In the genomic region with DNA sequence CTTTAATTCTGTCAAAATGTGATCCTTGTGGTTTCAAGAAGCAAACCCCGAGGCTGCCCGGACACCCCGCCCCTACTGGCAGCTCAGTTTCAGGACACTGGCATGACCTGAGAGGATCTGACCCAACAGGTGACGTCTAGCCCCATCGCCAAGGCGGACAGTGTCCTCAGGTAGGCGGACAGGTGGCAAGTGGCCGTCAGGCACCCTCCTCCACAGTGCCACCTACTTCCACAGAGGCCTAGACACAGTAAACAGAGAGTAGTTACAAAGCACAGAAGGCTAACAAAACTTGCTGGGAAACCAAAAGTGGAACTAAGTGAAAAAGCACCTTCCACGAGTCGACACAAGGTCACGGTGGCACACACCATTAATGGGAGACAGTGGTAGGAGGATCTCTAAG, we compare ENCODE assay signal across 16 mouse cellular contexts. TPM values are rescaled to one million over a fixed set of nuclear protein-coding genes. Genes with fewer than 3 reads are reported as not detected.
DNase-seq lines count a peak whose midpoint lies in the region; ATAC-seq and TF ChIP-seq lines count a peak whose summit lies in the region.
"Had no signal": no experiment of that assay in that cellular context is flagged by ENCODE, and none has a peak within 500 bp of the region (broad histone marks: within the 10 kb centered on the region; RNA-seq: fewer than 3 reads in every experiment).

No protein-coding gene starts in this region.

- no peak for DNase-seq in kidney, postnatal 0 days (ENCODE audit: low spot score)
- peak; percentile 26 to 49 for DNase-seq in natural killer cell, adult 2 months (ENCODE audit: low spot score in 2 of 2)
- no peak for DNase-seq in urinary bladder, postnatal 25 days (ENCODE audit: low spot score)
- DNase-seq in thymus, postnatal 25 days: no peak
- no peak for DNase-seq in left cerebral cortex, adult 8-10 months (ENCODE audit: low spot score in 2 of 2)
- DNase-seq: cerebellum, adult 9-10 months; gastrocnemius, postnatal 10 days; heart, postnatal 10 days; liver, embryonic 13.5 days had no signal

- no peaks in the 10 kb centered on the region for H3K9me3 ChIP-seq in kidney, postnatal 0 days (replicated peaks; ENCODE audit: low read length)
- H3K9me3 ChIP-seq in kidney, embryonic 14.5 days (ENCODE audit: control insufficient read depth, low read length): no peaks in the 10 kb centered on the region
- H3K9me3 ChIP-seq in intestine, embryonic 16.5 days (ENCODE audit: control insufficient read depth, low read length): no peaks in the 10 kb centered on the region
- H3K9me3 ChIP-seq: embryonic facial prominence, embryonic 13.5 days; forebrain, embryonic 13.5 days; liver, embryonic 13.5 days; midbrain, embryonic 15.5 days had no signal

- no peak overlapping the region for H3K9ac ChIP-seq in kidney, postnatal 0 days (ENCODE audit: low read depth, low read length)
- H3K9ac ChIP-seq in kidney, embryonic 14.5 days (ENCODE audit: low read depth, low read length): no peak overlapping the region
- peak overlapping the region; percentile 47 for H3K9ac ChIP-seq in intestine, embryonic 16.5 days (ENCODE audit: low read depth, low read length)
- H3K9ac ChIP-seq: embryonic facial prominence, embryonic 13.5 days; forebrain, embryonic 13.5 days; liver, embryonic 13.5 days; midbrain, embryonic 15.5 days had no signal

- WGBS in kidney, postnatal 0 days: 88% methylated on average over 11 of the region's 11 CpGs
- 93% methylated on average over 11 of the region's 11 CpGs for WGBS in kidney, embryonic 14.5 days
- WGBS in intestine, embryonic 16.5 days: 73% methylated on average over 11 of the region's 11 CpGs

- TF ChIP-seq CTCF in kidney, postnatal 0 days (IDR thresholded peaks at IDR 0.05; ENCODE audit: low read depth): no peak

- H3K36me3 ChIP-seq in kidney, postnatal 0 days (ENCODE audit: insufficient read depth, low read length): no peaks in the 10 kb centered on the region
- H3K36me3 ChIP-seq in kidney, embryonic 14.5 days (ENCODE audit: control insufficient read depth, insufficient read depth, low read length): no peaks in the 10 kb centered on the region
- no peaks in the 10 kb centered on the region for H3K36me3 ChIP-seq in intestine, embryonic 16.5 days (ENCODE audit: control insufficient read depth, insufficient read depth, low read length)
- H3K36me3 ChIP-seq: embryonic facial prominence, embryonic 13.5 days; liver, embryonic 13.5 days; midbrain, embryonic 15.5 days had no signal

- H3K4me1 ChIP-seq in kidney, postnatal 0 days (replicated peaks; ENCODE audit: insufficient read depth, low read length): peaks cover 11% of the 10 kb centered on the region
- H3K4me1 ChIP-seq in kidney, embryonic 14.5 days (ENCODE audit: control insufficient read depth, insufficient read depth, low read length): no peaks in the 10 kb centered on the region
- peaks cover 16% of the 10 kb centered on the region for H3K4me1 ChIP-seq in intestine, embryonic 16.5 days (ENCODE audit: control insufficient read depth, insufficient read depth, low read length)
- H3K4me1 ChIP-seq: liver, embryonic 13.5 days had no signal

- H3K27ac ChIP-seq in kidney, postnatal 0 days: no peak overlapping the region
- H3K27ac ChIP-seq in kidney, embryonic 14.5 days (ENCODE audit: low read depth, low read length): no peak overlapping the region
- H3K27ac ChIP-seq in intestine, embryonic 16.5 days (ENCODE audit: low read length): peak overlapping the region; percentile 76
- H3K27ac ChIP-seq: embryonic facial prominence, embryonic 13.5 days; forebrain, embryonic 13.5 days; left cerebral cortex, adult 2 months; liver, embryonic 13.5 days; midbrain, embryonic 15.5 days had no signal

- no peaks in the 10 kb centered on the region for H3K27me3 ChIP-seq in kidney, postnatal 0 days (ENCODE audit: insufficient read depth, low read length)
- peaks cover 7% of the 10 kb centered on the region for H3K27me3 ChIP-seq in kidney, embryonic 14.5 days (ENCODE audit: control insufficient read depth, insufficient read depth, low read length)
- H3K27me3 ChIP-seq in intestine, embryonic 16.5 days (replicated peaks; ENCODE audit: control insufficient read depth, insufficient read depth, low read length): no peaks in the 10 kb centered on the region; the same call in 1 of the 2 replicates

- no peak for ATAC-seq in kidney, postnatal 0 days (replicated peaks; ENCODE audit: low FRiP score, low read depth)
- no peak for ATAC-seq in kidney, embryonic 14.5 days (ENCODE audit: low FRiP score, low TSS enrichment)
- ATAC-seq in activated CD4-positive, CD25-positive, alpha-beta regulatory T cell, adult 4 months: peak; percentile 24
- no peak for ATAC-seq in intestine, embryonic 16.5 days
- ATAC-seq: forebrain, embryonic 13.5 days; midbrain, embryonic 15.5 days had no signal

- no peak overlapping the region for H3K4me3 ChIP-seq in kidney, postnatal 0 days (replicated peaks; ENCODE audit: low read depth, low read length)
- no peak overlapping the region for H3K4me3 ChIP-seq in kidney, embryonic 14.5 days (ENCODE audit: low read length)
- peak overlapping the region; percentile 52 for H3K4me3 ChIP-seq in intestine, embryonic 16.5 days (ENCODE audit: low read length)
- H3K4me3 ChIP-seq: embryonic facial prominence, embryonic 13.5 days; forebrain, embryonic 13.5 days; left cerebral cortex, adult 2 months; liver, embryonic 13.5 days; midbrain, embryonic 15.5 days had no signal

- H3K4me2 ChIP-seq in kidney, postnatal 0 days (ENCODE audit: low read length): peak overlapping the region; percentile 65; the same call in 1 of the 2 replicates
- H3K4me2 ChIP-seq in kidney, embryonic 14.5 days (replicated peaks; ENCODE audit: low read depth, low read length): no peak overlapping the region; the same call in 1 of the 2 replicates
- peak overlapping the region; percentile 65 for H3K4me2 ChIP-seq in intestine, embryonic 16.5 days (ENCODE audit: low read depth, low read length)
- H3K4me2 ChIP-seq: embryonic facial prominence, embryonic 13.5 days; forebrain, embryonic 13.5 days; liver, embryonic 13.5 days; midbrain, embryonic 15.5 days had no signal

RNA-seq across cellular contexts. Expression of gene Tmem171, which starts 1.3 kb away (rescaled TPM):
- 21.5 and 24.6 TPM in 2 replicates for polyA plus RNA-seq in kidney, postnatal 0 days (2015; fragmentation: Nextera tagmentation; extraction: Ambion mirVana)
- polyA plus RNA-seq in kidney, embryonic 14.5 days (2014; fragmentation: Nextera tagmentation; extraction: Ambion mirVana): 3.6 and 4.3 TPM in 2 replicates
- under 1 TPM in 1 of 2 experiments, not detected in 1; 0.38 TPM for polyA plus RNA-seq in activated CD4-positive, CD25-positive, alpha-beta regulatory T cell, adult 4 months (2017; shearing (Covaris generic))
- polyA plus RNA-seq in intestine, embryonic 16.5 days (2015; fragmentation: Nextera tagmentation; extraction: Ambion mirVana): 36.4 and 43.2 TPM in 2 replicates
- 1 to 10 TPM in 1 of 4 experiments, under 1 TPM in 3; 0.33 to 1.4 (median 0.61) TPM for total RNA-seq in left cerebral cortex, adult 8-10 months (2022)
- polyA plus RNA-seq: forebrain, embryonic 13.5 days; liver, embryonic 13.5 days; midbrain, embryonic 15.5 days had no signal

RNA-seq across cellular contexts. Expression of gene Tmem174, which starts 56.1 kb away (rescaled TPM):
- 102 and 105 TPM in 2 replicates for polyA plus RNA-seq in kidney, postnatal 0 days (2015; fragmentation: Nextera tagmentation; extraction: Ambion mirVana)
- 4.4 and 9.3 TPM in 2 replicates for polyA plus RNA-seq in kidney, embryonic 14.5 days (2014; fragmentation: Nextera tagmentation; extraction: Ambion mirVana)
- not detected for polyA plus RNA-seq in activated CD4-positive, CD25-positive, alpha-beta regulatory T cell, adult 4 months (2017; shearing (Covaris generic))
- polyA plus RNA-seq in intestine, embryonic 16.5 days (2015; fragmentation: Nextera tagmentation; extraction: Ambion mirVana): 0.07 and 0.10 TPM in 2 replicates
- under 1 TPM in 3 of 4 experiments, not detected in 1; 0.15 to 0.39 (median 0.21) TPM for total RNA-seq in left cerebral cortex, adult 8-10 months (2022)
- total RNA-seq: gastrocnemius, postnatal 10 days; heart, postnatal 10 days had no signal
- polyA plus RNA-seq: embryonic facial prominence, embryonic 13.5 days; forebrain, embryonic 13.5 days; liver, embryonic 13.5 days; midbrain, embryonic 15.5 days had no signal

Comparison
In these comparisons a context has a peak if more than half of its experiments do, and no peak if none do; other contexts are left out.
1. DNase-seq: peak in natural killer cell, adult 2 months (2 of 2); none in kidney, postnatal 0 days (single experiment), urinary bladder, postnatal 25 days (single experiment), thymus, postnatal 25 days (single experiment) and left cerebral cortex, adult 8-10 months (0 of 2).